Mouse (Mus musculus) lung, adult 2 months (tissue): ENCODE data around the gene Serpina7.

ENCODE experiments used
- CTCF ChIP-seq: fragments of 200-500 bp; IDR thresholded peaks from 2 replicates; pipeline ENCODE4 v1.5.1; 2011; ENCODE audit warnings: mild to moderate bottlenecking, low read length, control low read depth; ENCODE audit not compliant: insufficient read depth
- POLR2A ChIP-seq: fragments of 200-500 bp; IDR thresholded peaks from 2 replicates; pipeline ENCODE4 v1.6.1; 2011; ENCODE audit warnings: low read depth, mild to moderate bottlenecking, control low read depth, low read length, borderline replicate concordance; ENCODE audit errors: extremely low read depth

- TF ChIP-seq POLR2A (no peak), CTCF (no peak)
Observed at GRCm38 (mm10) chrX:139037666-139038065, 47.4 kb downstream of the Serpina7 start.
